Mouse (Mus musculus) midbrain, embryonic 13.5 days (tissue): ENCODE data around the gene Pgp. TPM values are rescaled to one million over a fixed set of nuclear protein-coding genes. Genes with fewer than 3 reads are reported as not detected.
"Not testable (repeated sequence)": the region's sequence is repeated elsewhere in the genome, so short reads cannot be mapped to it uniquely, and the experiment has no call there.

Experiments used
- ATAC-seq: fragments of 200-750 bp; cut with Nextera tagmentation; 2 replicates; pipeline ENCODE4 v1.8.0; 2017; ENCODE audit warnings: mild to moderate bottlenecking, moderate TSS enrichment, moderate library complexity
- H3K27ac ChIP-seq: fragments of 300-500 bp; sonication (generic); 2 replicates; pipeline ENCODE4 v1.5.1; 2015; ENCODE audit warnings: inconsistent platforms, mild to moderate bottlenecking, moderate library complexity
- H3K27me3 ChIP-seq: fragments of 300-500 bp; sonication (generic); 2 replicates; pipeline ENCODE4 v1.6.1; 2015; ENCODE audit warnings: mild to moderate bottlenecking, inconsistent platforms
- H3K36me3 ChIP-seq: fragments of 300-500 bp; sonication (generic); 2 replicates; pipeline ENCODE4 v1.6.1; 2015; ENCODE audit warnings: mild to moderate bottlenecking, inconsistent platforms
- H3K4me1 ChIP-seq: fragments of 300-500 bp; sonication (generic); replicated peaks from 2 replicates; pipeline ENCODE4 v1.6.1; 2015; ENCODE audit warnings: inconsistent platforms
- H3K4me2 ChIP-seq: fragments of 300-500 bp; sonication (generic); replicated peaks from 2 replicates; pipeline ENCODE4 v1.6.1; 2015; ENCODE audit warnings: moderate library complexity, mild to moderate bottlenecking, inconsistent platforms
- H3K4me3 ChIP-seq: fragments of 300-500 bp; sonication (generic); replicated peaks from 2 replicates; pipeline ENCODE4 v1.5.1; 2015; ENCODE audit warnings: mild to moderate bottlenecking, inconsistent platforms
- H3K9ac ChIP-seq: fragments of 300-500 bp; sonication (generic); replicated peaks from 2 replicates; pipeline ENCODE4 v1.6.1; 2015; ENCODE audit warnings: mild to moderate bottlenecking, inconsistent platforms
- H3K9me3 ChIP-seq: fragments of 300-500 bp; sonication (generic); 2 replicates; pipeline ENCODE4 v1.6.1; 2016; ENCODE audit warnings: mild to moderate bottlenecking, inconsistent platforms
- WGBS: fragments of 180-500 bp; shearing (Covaris S2); methylation state at CpG from one replicate; pipeline ENCODE4 v1.1.7; 2015; 5-methylcytosine and 5-hydroxymethylcytosine counted together
- polyA plus RNA-seq: library from polyadenylated mRNA; unstranded; fragments of >200 nt; fragmentation: Nextera tagmentation; extraction: Ambion mirVana; gene quantifications from 2 replicates; pipeline ENCODE4 v1.2.1, GENCODE M21; 2015

The Pgp gene
- polyA plus RNA-seq = 48.3 and 54.9 TPM in 2 replicates

- no peaks in the 10 kb centered on the region for H3K9me3 ChIP-seq
- peak within 1 kb of the TSS; percentile 88 for H3K4me3 ChIP-seq
- peaks cover 38% of the 10 kb centered on the region for H3K4me1 ChIP-seq
- peak; percentile 98 for ATAC-seq
- H3K27me3 ChIP-seq = no peaks in the 10 kb centered on the region
- under 1% methylated on average over 69 of the region's 75 CpGs for WGBS
- H3K4me2 ChIP-seq = peak within 1 kb of the TSS; percentile 100
- peak within 1 kb of the TSS; percentile 86 for H3K27ac ChIP-seq
- peak within 1 kb of the TSS; percentile 87 for H3K9ac ChIP-seq
- H3K36me3 ChIP-seq = peaks cover 26% of the 10 kb centered on the region
These were observed at the start of gene Pgp, which contains the start of gene E4f1 for GRCm38 (mm10) chr17:24469910-24470602. Gene Pgp (plus strand): TSS chr17:24470392. Gene E4f1 (minus strand): TSS chr17:24470313.

GRCm38 (mm10) chr17:24423114-24423513, 47.1 kb upstream of the Pgp start:
- no peak overlapping the region for H3K4me2 ChIP-seq
- peaks cover 71% of the 10 kb centered on the region for H3K36me3 ChIP-seq
- ATAC-seq = no peak
- no peak overlapping the region for H3K9ac ChIP-seq
- no peak overlapping the region for H3K27ac ChIP-seq
- H3K27me3 ChIP-seq = no peaks in the 10 kb centered on the region
- peaks cover 11% of the 10 kb centered on the region for H3K4me1 ChIP-seq
- no peak overlapping the region for H3K4me3 ChIP-seq
- H3K9me3 ChIP-seq = no peaks in the 10 kb centered on the region
- 95% methylated on average over 4 of the region's 4 CpGs for WGBS

- no peaks in the 10 kb centered on the region for H3K9me3 ChIP-seq
- H3K36me3 ChIP-seq = peaks cover 57% of the 10 kb centered on the region
- H3K4me3 ChIP-seq = no peak overlapping the region
- H3K27me3 ChIP-seq = no peaks in the 10 kb centered on the region
- peaks cover 16% of the 10 kb centered on the region for H3K4me1 ChIP-seq
- WGBS = 95% methylated on average over 5 of the region's 5 CpGs
- no peak overlapping the region for H3K9ac ChIP-seq
- no peak for ATAC-seq
- no peak overlapping the region for H3K27ac ChIP-seq
- H3K4me2 ChIP-seq = no peak overlapping the region
These were observed 45.7 kb upstream of the Pgp start for GRCm38 (mm10) chr17:24424489-24424888.

GRCm38 (mm10) chr17:24425326-24425725, 44.9 kb upstream of the Pgp start:
- H3K4me2 ChIP-seq, H3K27me3 ChIP-seq, H3K9ac ChIP-seq, H3K9me3 ChIP-seq, ATAC-seq, H3K4me3 ChIP-seq, H3K27ac ChIP-seq: not testable (repeated sequence)
- Histone ChIP-seq H3K4me1 (peaks cover 21% of the 10 kb centered on the region), H3K36me3 (peaks cover 49% of the 10 kb centered on the region)
- over 99% methylated on average over 5 of the region's 8 CpGs for WGBS

GRCm38 (mm10) chr17:24425905-24426304, 44.3 kb upstream of the Pgp start:
- Histone ChIP-seq H3K36me3 (peaks cover 43% of the 10 kb centered on the region), H3K4me1 (peaks cover 21% of the 10 kb centered on the region), H3K4me3 (peak overlapping the region; percentile 66; the same call in 1 of the 2 replicates), H3K9me3 (no peaks in the 10 kb centered on the region), H3K27ac (peak overlapping the region; percentile 91), H3K9ac (no peak overlapping the region), H3K4me2 (peak overlapping the region; percentile 67; the same call in 1 of the 2 replicates), H3K27me3 (no peaks in the 10 kb centered on the region)
- no peak for ATAC-seq
- WGBS = 86% methylated on average over 7 of the region's 7 CpGs

GRCm38 (mm10) chr17:24426471-24427169, 43.6 kb upstream of the Pgp start, which contains the start of gene Eci1:
Gene Eci1 (plus strand): TSS chr17:24426641.
- Histone ChIP-seq H3K4me2 (peak within 1 kb of the TSS; percentile 67), H3K27me3 (no peaks in the 10 kb centered on the region), H3K4me3 (peak within 1 kb of the TSS; percentile 66), H3K9ac (peak within 1 kb of the TSS; percentile 80), H3K36me3 (peaks cover 36% of the 10 kb centered on the region), H3K9me3 (no peaks in the 10 kb centered on the region), H3K4me1 (peaks cover 21% of the 10 kb centered on the region), H3K27ac (peak within 1 kb of the TSS; percentile 91)
- peak; percentile 99 for ATAC-seq
- 0% methylated on average over 48 of the region's 48 CpGs for WGBS

GRCm38 (mm10) chr17:24427170-24427557, 43.0 kb upstream of the Pgp start:
- Histone ChIP-seq H3K27me3 (no peaks in the 10 kb centered on the region), H3K4me2 (peak overlapping the region; percentile 67), H3K4me1 (peaks cover 21% of the 10 kb centered on the region), H3K9ac (peak overlapping the region; percentile 80), H3K9me3 (no peaks in the 10 kb centered on the region), H3K27ac (peak overlapping the region; percentile 91; the same call in 1 of the 2 replicates), H3K4me3 (peak overlapping the region; percentile 66), H3K36me3 (peaks cover 31% of the 10 kb centered on the region)
- no peak for ATAC-seq
- 6% methylated on average over 8 of the region's 8 CpGs for WGBS

- Histone ChIP-seq H3K36me3 (peaks cover 22% of the 10 kb centered on the region), H3K4me3 (no peak overlapping the region), H3K4me2 (no peak overlapping the region), H3K4me1 (peaks cover 21% of the 10 kb centered on the region), H3K9me3 (no peaks in the 10 kb centered on the region), H3K9ac (no peak overlapping the region), H3K27ac (no peak overlapping the region), H3K27me3 (no peaks in the 10 kb centered on the region)
- ATAC-seq = no peak
- 81% methylated on average over 14 of the region's 14 CpGs for WGBS
These were observed 40.8 kb upstream of the Pgp start for GRCm38 (mm10) chr17:24429201-24429983.

GRCm38 (mm10) chr17:24437016-24437415, 33.2 kb upstream of the Pgp start:
- Histone ChIP-seq H3K27me3 (no peaks in the 10 kb centered on the region), H3K27ac (no peak overlapping the region), H3K4me3 (no peak overlapping the region), H3K4me2 (no peak overlapping the region), H3K9ac (no peak overlapping the region), H3K9me3 (no peaks in the 10 kb centered on the region), H3K4me1 (no peaks in the 10 kb centered on the region), H3K36me3 (peaks cover 67% of the 10 kb centered on the region)
- WGBS = 77% methylated on average over 5 of the region's 5 CpGs
- 0 out of 2 replicates have a peak, but pooled peaks have one; percentile 56 for ATAC-seq

GRCm38 (mm10) chr17:24440377-24440776, 29.8 kb upstream of the Pgp start:
- Histone ChIP-seq H3K36me3 (peaks cover 88% of the 10 kb centered on the region), H3K9ac (no peak overlapping the region), H3K9me3 (no peaks in the 10 kb centered on the region), H3K4me2 (no peak overlapping the region), H3K27me3 (no peaks in the 10 kb centered on the region), H3K27ac (no peak overlapping the region), H3K4me1 (no peaks in the 10 kb centered on the region), H3K4me3 (no peak overlapping the region)
- WGBS = 92% methylated on average over 8 of the region's 8 CpGs
- no peak for ATAC-seq

- H3K4me2 ChIP-seq = no peak overlapping the region
- no peak overlapping the region for H3K27ac ChIP-seq
- WGBS = 37% methylated on average over 2 of the region's 2 CpGs
- no peak for ATAC-seq
- no peaks in the 10 kb centered on the region for H3K4me1 ChIP-seq
- H3K36me3 ChIP-seq = peaks cover 88% of the 10 kb centered on the region
- no peaks in the 10 kb centered on the region for H3K27me3 ChIP-seq
- H3K9me3 ChIP-seq = no peaks in the 10 kb centered on the region
- H3K4me3 ChIP-seq = no peak overlapping the region
- no peak overlapping the region for H3K9ac ChIP-seq
These were observed 29.0 kb upstream of the Pgp start for GRCm38 (mm10) chr17:24441148-24441547.
